Comparison of ENCODE assay signal across 8 mouse cellular contexts in the genomic region with DNA sequence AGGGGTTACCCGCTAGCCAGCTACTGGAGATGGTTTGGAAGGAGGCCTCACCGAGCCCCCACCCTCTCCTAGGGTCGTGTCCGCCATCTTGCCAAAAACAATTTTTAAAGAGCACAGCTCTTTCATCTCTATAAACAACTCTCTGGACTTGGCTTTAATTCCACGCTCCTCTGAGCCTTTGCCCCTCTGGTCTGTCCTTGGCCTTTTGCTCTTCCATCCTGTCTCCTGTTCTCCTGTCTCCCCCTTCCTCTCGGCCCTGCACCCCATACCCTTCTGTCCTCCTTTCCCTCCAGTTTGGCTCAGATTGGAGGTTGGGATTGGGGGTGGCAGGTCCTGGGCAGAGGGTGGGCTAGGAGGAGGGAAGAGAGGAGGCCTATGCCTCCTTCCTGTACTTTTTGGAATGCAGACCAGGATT. TPM values are rescaled to one million over a fixed set of nuclear protein-coding genes. Genes with fewer than 3 reads are reported as not detected.
DNase-seq lines count a peak whose midpoint lies in the region; ATAC-seq and TF ChIP-seq lines count a peak whose summit lies in the region.

No protein-coding gene starts in this region.

- peaks cover 100% of the 10 kb centered on the region for H3K4me1 ChIP-seq in heart, embryonic 10.5 days
- peaks cover 21 to 35% of the 10 kb centered on the region in 2 experiments for H3K4me1 ChIP-seq in ES-E14 (ENCODE audit: control insufficient read depth in 2 of 2, insufficient read depth in 2 of 2, low read length in 2 of 2, poor library complexity in 1 of 2)
- H3K4me1 ChIP-seq in heart, embryonic 16.5 days (ENCODE audit: control insufficient read depth, insufficient read depth, low read length) = peaks cover 92% of the 10 kb centered on the region
- H3K4me1 ChIP-seq in liver, embryonic 16.5 days (ENCODE audit: control insufficient read depth, low read depth, low read length) = peaks cover 57% of the 10 kb centered on the region

- no peak for DNase-seq in heart, embryonic 10.5 days (ENCODE audit: low spot score)
- no peak for DNase-seq in heart, adult 18-20 months
- no peak for DNase-seq in ES-E14 (ENCODE audit: low read depth, low spot score)
- no peak for DNase-seq in frontal cortex, postnatal 10 days (ENCODE audit: low spot score in 2 of 2)
- DNase-seq in spleen, adult 18-20 months = no peak
- DNase-seq in gastrocnemius, postnatal 25 days = no peak

- peaks cover 29% of the 10 kb centered on the region for H3K36me3 ChIP-seq in heart, embryonic 10.5 days
- H3K36me3 ChIP-seq in ES-E14 (ENCODE audit: control insufficient read depth, insufficient read depth, low read length, poor library complexity, severe bottlenecking) = peaks cover 25% of the 10 kb centered on the region
- peaks cover 19% of the 10 kb centered on the region for H3K36me3 ChIP-seq in heart, embryonic 16.5 days (ENCODE audit: control insufficient read depth, insufficient read depth)
- H3K36me3 ChIP-seq in liver, embryonic 16.5 days (ENCODE audit: control insufficient read depth, insufficient read depth) = no peaks in the 10 kb centered on the region

- WGBS in heart, embryonic 10.5 days = 20% methylated on average over 6 of the region's 6 CpGs
- 27% methylated on average over 6 of the region's 6 CpGs for WGBS in heart, embryonic 16.5 days
- WGBS in liver, embryonic 16.5 days (ENCODE audit: insufficient replicate concordance) = 28% methylated on average over 6 of the region's 6 CpGs

- in situ Hi-C loops in ES-E14 (cut with MboI; ENCODE audit: low sequenced_read_pairs in 2 of 2, unreplicated experiment in 2 of 2) = no loop called here

- ATAC-seq in heart, embryonic 16.5 days (replicated peaks; ENCODE audit: extremely low read depth, insufficient read depth, low FRiP score) = no peak
- no peak for ATAC-seq in liver, embryonic 16.5 days (ENCODE audit: low read depth)

- no peaks in the 10 kb centered on the region for H3K9me3 ChIP-seq in heart, embryonic 10.5 days
- no peaks in the 10 kb centered on the region for H3K9me3 ChIP-seq in ES-E14 (ENCODE audit: control insufficient read depth, insufficient read depth, low read depth, low read length)
- H3K9me3 ChIP-seq in heart, embryonic 16.5 days (replicated peaks; ENCODE audit: control insufficient read depth, low read length) = no peaks in the 10 kb centered on the region
- no peaks in the 10 kb centered on the region for H3K9me3 ChIP-seq in liver, embryonic 16.5 days (replicated peaks; ENCODE audit: control insufficient read depth, low read length)

- peak overlapping the region; percentile 88 for H3K27ac ChIP-seq in heart, embryonic 10.5 days
- peak overlapping the region; percentile 86 for H3K27ac ChIP-seq in ES-E14 (ENCODE audit: insufficient read depth, low read depth, low read length, poor library complexity, severe bottlenecking)
- H3K27ac ChIP-seq in heart, embryonic 16.5 days (ENCODE audit: low read length) = peak overlapping the region; percentile 93
- H3K27ac ChIP-seq in liver, embryonic 16.5 days (ENCODE audit: low read length) = peak overlapping the region; percentile 67

- H3K4me2 ChIP-seq in heart, embryonic 16.5 days (ENCODE audit: low read depth, low read length) = peak overlapping the region; percentile 100
- peak overlapping the region; percentile 99 for H3K4me2 ChIP-seq in liver, embryonic 16.5 days (ENCODE audit: low read depth, low read length)

- no peaks in the 10 kb centered on the region for H3K27me3 ChIP-seq in heart, embryonic 10.5 days (ENCODE audit: insufficient read depth, poor library complexity, severe bottlenecking)
- H3K27me3 ChIP-seq in heart, embryonic 16.5 days (ENCODE audit: control insufficient read depth, insufficient read depth, low read length) = no peaks in the 10 kb centered on the region
- peaks cover 61% of the 10 kb centered on the region for H3K27me3 ChIP-seq in liver, embryonic 16.5 days (ENCODE audit: control insufficient read depth, insufficient read depth, low read depth, low read length)

- peak overlapping the region; percentile 70 for H3K4me3 ChIP-seq in heart, embryonic 10.5 days
- H3K4me3 ChIP-seq in ES-E14 (ENCODE audit: insufficient read depth in 1 of 2, low read depth in 1 of 2, low read length in 2 of 2, poor library complexity in 1 of 2, severe bottlenecking in 1 of 2) = peak overlapping the region; percentile 70 to 74
- H3K4me3 ChIP-seq in heart, embryonic 16.5 days (ENCODE audit: low read length) = peak overlapping the region; percentile 72
- H3K4me3 ChIP-seq in liver, embryonic 16.5 days (ENCODE audit: low read depth, low read length) = peak overlapping the region; percentile 49

- H3K9ac ChIP-seq in ES-E14 (ENCODE audit: insufficient read depth, low read depth, low read length, poor library complexity, severe bottlenecking) = peak overlapping the region; percentile 52; the same call in 1 of the 2 replicates
- peak overlapping the region; percentile 84 for H3K9ac ChIP-seq in heart, embryonic 16.5 days (ENCODE audit: low read length)
- peak overlapping the region; percentile 34; the same call in 1 of the 2 replicates for H3K9ac ChIP-seq in liver, embryonic 16.5 days (ENCODE audit: low read depth, low read length)

TF ChIP-seq in ES-E14, 5 proteins besides CTCF, POLR2A, EP300 and RAD21:
- TF ChIP-seq HCFC1 (IDR thresholded peaks at IDR 0.05; ENCODE audit: borderline replicate concordance, insufficient read depth, low read length) (no peak), ZNF384 (IDR thresholded peaks at IDR 0.05; ENCODE audit: low read depth, low read length) (no peak), MAFK (IDR thresholded peaks at IDR 0.05; ENCODE audit: insufficient read depth, low read depth, low read length) (no peak), ZC3H11A (IDR thresholded peaks at IDR 0.05; ENCODE audit: borderline replicate concordance, low read depth, low read length) (no peak), CHD2 (IDR thresholded peaks at IDR 0.05; ENCODE audit: low read depth, low read length) (no peak)

RNA-seq across cellular contexts. Expression of a gene that starts 18.6 kb away (rescaled TPM):
- 1.0 and 1.1 TPM in 2 replicates for polyA plus RNA-seq in heart, embryonic 10.5 days (2016; fragmentation: Nextera tagmentation; extraction: Ambion mirVana)
- total RNA-seq in heart, adult 18-20 months (2021) = under 1 TPM; 0.36 to 0.45 TPM
- 0.27 and 1.7 TPM in 2 replicates for total RNA-seq in ES-E14 (2012; rRNA removed)
- 4.1 and 4.5 TPM in 2 replicates for polyA plus RNA-seq in heart, embryonic 16.5 days (2015; fragmentation: Nextera tagmentation; extraction: Ambion mirVana)
- 0.15 TPM in 1 of 2 replicates, not detected in the other for polyA plus RNA-seq in liver, embryonic 16.5 days (2015; fragmentation: Nextera tagmentation; extraction: Ambion mirVana)
- total RNA-seq in gastrocnemius, postnatal 25 days (2021) = not detected

RNA-seq across cellular contexts. Expression of a gene that starts 36.6 kb away (rescaled TPM):
- 30.4 and 36.9 TPM in 2 replicates for polyA plus RNA-seq in heart, embryonic 10.5 days (2016; fragmentation: Nextera tagmentation; extraction: Ambion mirVana)
- 10 to 100 TPM in 1 of 2 experiments, 1 to 10 TPM in 1; 8.7 to 10.1 TPM for total RNA-seq in heart, adult 18-20 months (2021)
- total RNA-seq in ES-E14 (2012; rRNA removed) = 25.8 and 30.1 TPM in 2 replicates
- polyA plus RNA-seq in heart, embryonic 16.5 days (2015; fragmentation: Nextera tagmentation; extraction: Ambion mirVana) = 28.2 and 28.6 TPM in 2 replicates
- polyA plus RNA-seq in liver, embryonic 16.5 days (2015; fragmentation: Nextera tagmentation; extraction: Ambion mirVana) = 4.2 and 5.4 TPM in 2 replicates
- 10 to 100 TPM in 1 of 2 experiments, 1 to 10 TPM in 1; 9.4 to 12.8 TPM for total RNA-seq in gastrocnemius, postnatal 25 days (2021)

RNA-seq across cellular contexts. Expression of a gene that starts 56.6 kb away (rescaled TPM):
- polyA plus RNA-seq in heart, embryonic 10.5 days (2016; fragmentation: Nextera tagmentation; extraction: Ambion mirVana) = 39.3 and 47.7 TPM in 2 replicates
- under 1 TPM; 0.40 to 0.41 TPM for total RNA-seq in heart, adult 18-20 months (2021)
- 32.7 and 51.3 TPM in 2 replicates for total RNA-seq in ES-E14 (2012; rRNA removed)
- polyA plus RNA-seq in heart, embryonic 16.5 days (2015; fragmentation: Nextera tagmentation; extraction: Ambion mirVana) = 18.6 and 23.0 TPM in 2 replicates
- polyA plus RNA-seq in liver, embryonic 16.5 days (2015; fragmentation: Nextera tagmentation; extraction: Ambion mirVana) = 52.7 and 57.3 TPM in 2 replicates
- under 1 TPM; 0.13 to 0.56 TPM for total RNA-seq in gastrocnemius, postnatal 25 days (2021)

RNA-seq across cellular contexts. Expression of a gene that starts 59.8 kb away (rescaled TPM):
- 207 and 238 TPM in 2 replicates for polyA plus RNA-seq in heart, embryonic 10.5 days (2016; fragmentation: Nextera tagmentation; extraction: Ambion mirVana)
- total RNA-seq in heart, adult 18-20 months (2021) = 1 to 10 TPM; 1.5 to 1.8 TPM
- 353 and 381 TPM in 2 replicates for total RNA-seq in ES-E14 (2012; rRNA removed)
- 162 and 179 TPM in 2 replicates for polyA plus RNA-seq in heart, embryonic 16.5 days (2015; fragmentation: Nextera tagmentation; extraction: Ambion mirVana)
- polyA plus RNA-seq in liver, embryonic 16.5 days (2015; fragmentation: Nextera tagmentation; extraction: Ambion mirVana) = 189 and 201 TPM in 2 replicates
- 1 to 10 TPM; 2.3 to 3.8 TPM for total RNA-seq in gastrocnemius, postnatal 25 days (2021)

Comparison
In these comparisons a context has a peak if more than half of its experiments do, and no peak if none do; other contexts are left out.
1. H3K9ac ChIP-seq: peak in every context shown above with its lines; median percentile 84 in heart, embryonic 16.5 days; 52 in ES-E14; 34 in liver, embryonic 16.5 days.
2. RNA of a gene that starts 56.6 kb away (total RNA-seq): 32.7 to 51.3 TPM in ES-E14; 0.13 to 0.56 TPM in gastrocnemius, postnatal 25 days and 0.40 to 0.41 TPM in heart, adult 18-20 months; every median in the first group is over 10 times any median in the second.
3. Peak in every context shown above with its lines, with median percentiles within 50 percentile points of each other: H3K27ac ChIP-seq and H3K4me3 ChIP-seq.